Mouse (Mus musculus) gastrocnemius, postnatal 36 days (tissue): ENCODE measurements around the gene Atg2a. TPM values are rescaled to one million over a fixed set of nuclear protein-coding genes. Genes with fewer than 3 reads are reported as not detected.
A peak's percentile ranks its signal among the peaks of the same experiment; 100 is the strongest.

Experiments used
- DNase-seq, 2 experiments: peaks; one replicate each; pipeline ENCODE4 v3.0.0; 2022
- intact Hi-C: fragments of 180-260 bp; cut with DNase I; formaldehyde crosslinking; loops from one replicate; pipeline ENCODE4 v1.15.1; 2025
- total RNA-seq, 2 experiments: library from RNA; stranded (reverse); gene quantifications; 2 replicates each; pipeline ENCODE4 v1.2.3; 2021

Gene Atg2a
- total RNA-seq, 2 experiments from 2014 or later: 16.5 to 18.0 TPM

- no peak for DNase-seq
- intact Hi-C loops: no loop called here
Measured at GRCm38 (mm10) chr19:6272738-6273137, 31.3 kb downstream of the Atg2a start.

GRCm38 (mm10) chr19:6273592-6273991, 32.1 kb downstream of the Atg2a start:
- intact Hi-C loops: no loop called here
- DNase-seq: no peak

GRCm38 (mm10) chr19:6273998-6274608, 32.6 kb downstream of the Atg2a start:
- intact Hi-C loops: no loop called here
- DNase-seq: no peak

- no peak for DNase-seq
- intact Hi-C loops: no loop called here
Measured at GRCm38 (mm10) chr19:6275740-6276389, 34.4 kb downstream of the Atg2a start.

- DNase-seq: peak; percentile 96 to 97
- intact Hi-C loops: no loop called here
Measured at GRCm38 (mm10) chr19:6276426-6277421, 35.3 kb downstream of the Atg2a start, which contains the start of gene Ehd1. Gene Ehd1, plus strand, starts transcription at chr19:6276725.

- intact Hi-C loops: no loop called here
- DNase-seq: peak; percentile 64 to 82
Measured at GRCm38 (mm10) chr19:6277661-6278438, 36.4 kb downstream of the Atg2a start.

GRCm38 (mm10) chr19:6278439-6279073, 37.1 kb downstream of the Atg2a start:
- intact Hi-C loops: no loop called here
- DNase-seq: no peak

- intact Hi-C loops: no loop called here
Measured at GRCm38 (mm10) chr19:6279481-6280144, 38.1 kb downstream of the Atg2a start.

GRCm38 (mm10) chr19:6280554-6280953, 39.1 kb downstream of the Atg2a start:
- intact Hi-C loops: no loop called here
- no peak for DNase-seq

More at GRCm38 (mm10) chr19:6279481-6280144, 38.1 kb downstream of the Atg2a start:
- no peak for DNase-seq

- no peak for DNase-seq
- intact Hi-C loops: no loop called here
Measured at GRCm38 (mm10) chr19:6281122-6282020, 39.9 kb downstream of the Atg2a start.

- intact Hi-C loops: no loop called here
- no peak for DNase-seq
Measured at GRCm38 (mm10) chr19:6283001-6283400, 41.5 kb downstream of the Atg2a start.

- DNase-seq: no peak
- intact Hi-C loops: no loop called here
Measured at GRCm38 (mm10) chr19:6284502-6284901, 43.0 kb downstream of the Atg2a start.

GRCm38 (mm10) chr19:6285226-6285625, 43.8 kb downstream of the Atg2a start:
- DNase-seq: no peak
- intact Hi-C loops: no loop called here

- intact Hi-C loops: no loop called here
- no peak for DNase-seq
Measured at GRCm38 (mm10) chr19:6285632-6286433, 44.4 kb downstream of the Atg2a start.

- intact Hi-C loops: no loop called here
- no peak for DNase-seq
Measured at GRCm38 (mm10) chr19:6286434-6287401, 45.2 kb downstream of the Atg2a start.

GRCm38 (mm10) chr19:6288236-6288894, 46.9 kb downstream of the Atg2a start:
- intact Hi-C loops: no loop called here
- DNase-seq: no peak
